Mouse (Mus musculus): Measurements from ENCODE around the gene Odr4.

Gene Odr4

DNA sequence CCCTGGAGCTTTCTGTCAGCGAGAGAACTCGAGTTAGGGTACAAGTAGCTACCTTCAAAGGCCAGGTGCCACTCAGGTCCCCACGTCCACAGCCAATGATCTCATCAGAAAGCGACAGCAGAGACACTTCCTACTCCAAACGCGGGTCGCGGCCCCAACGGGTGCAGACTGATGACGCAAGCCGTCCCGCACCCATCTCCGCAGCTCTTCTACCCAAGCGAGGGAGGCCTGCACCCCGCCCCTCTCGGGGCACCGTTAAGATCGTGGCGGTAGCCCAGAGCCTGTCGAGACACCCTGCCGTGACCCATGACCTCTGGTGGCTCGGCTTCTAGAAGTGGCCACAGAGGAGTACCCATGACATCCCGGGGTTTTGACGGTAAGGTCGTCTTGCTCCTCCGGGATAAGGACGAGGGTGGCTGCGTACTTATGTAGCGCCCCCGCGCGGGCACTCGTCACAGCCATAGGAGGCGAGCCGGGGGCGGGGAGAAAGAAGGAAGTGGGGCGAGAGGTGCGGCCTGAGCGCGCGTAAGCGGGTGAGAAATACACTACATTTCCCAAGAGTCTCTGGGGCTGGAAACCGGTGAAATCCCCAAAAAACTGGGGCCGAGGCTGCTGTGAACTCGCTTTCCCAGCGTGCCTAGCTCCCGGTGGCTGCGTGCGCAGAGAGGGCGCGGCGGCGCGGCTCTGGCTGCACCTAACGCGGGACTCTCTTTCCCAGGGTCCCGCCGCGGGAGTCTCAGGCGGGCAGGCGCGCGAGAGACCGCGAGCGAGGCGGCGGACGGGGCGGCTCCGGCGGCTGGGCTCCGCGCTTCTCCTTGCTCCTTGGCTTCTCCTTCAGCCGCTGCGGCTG is at the start of gene Odr4, which contains the start of gene Tpr:
Odr4 (minus strand) TSS at position 443 of the 850 bp plus-strand sequence.
Tpr (plus strand) TSS at position 201 of the 850 bp plus-strand sequence.
- DNase-seq (ENCODE audit: low read depth, low spot score), result peak; percentile 96

DNA sequence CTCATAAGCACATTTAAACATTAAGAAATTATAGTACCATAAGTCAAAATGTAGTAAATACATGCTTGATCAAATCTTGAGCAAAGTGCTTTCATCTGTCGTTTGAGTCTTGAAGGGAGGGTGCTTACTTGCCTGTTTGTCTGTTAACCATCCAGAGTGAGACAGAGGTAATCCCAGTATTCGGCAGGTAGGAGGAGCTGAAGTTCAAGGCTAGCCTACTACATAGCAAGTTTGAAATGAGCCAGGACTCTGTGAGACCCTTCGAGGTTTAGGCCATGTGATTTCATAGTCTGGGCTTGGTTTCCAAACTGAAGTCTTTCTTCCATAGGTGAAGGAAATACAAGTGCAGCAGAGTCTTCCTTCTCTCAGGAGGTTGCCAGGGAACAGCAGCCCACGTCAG is 48.9 kb upstream of the Odr4 start:
- no peak for DNase-seq (ENCODE audit: low read depth, low spot score)

DNA sequence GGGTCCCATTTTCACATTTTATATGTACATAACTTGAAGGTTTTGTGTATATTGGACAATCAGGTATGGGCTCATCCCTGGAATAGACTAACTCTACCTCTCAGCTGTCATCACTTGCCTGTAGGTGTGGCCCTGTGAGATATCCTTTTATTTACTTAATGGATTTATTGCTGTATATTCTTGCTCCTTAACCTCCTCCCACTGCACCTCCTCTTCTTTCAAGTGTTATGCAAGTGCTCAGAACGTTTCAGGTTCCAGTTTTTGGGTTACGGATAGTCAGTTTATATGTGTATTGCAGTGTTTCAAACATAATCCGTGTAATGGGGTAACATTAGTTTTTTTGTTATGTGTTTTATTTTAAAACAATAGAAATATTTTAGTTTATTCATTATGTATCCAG is 45.8 kb upstream of the Odr4 start:
- no peak for DNase-seq (ENCODE audit: low read depth, low spot score)

GRCm38 (mm10) chr1:150426216-150426615 is 33.3 kb upstream of the Odr4 start:
- DNase-seq (ENCODE audit: low read depth, low spot score), result no peak

- DNase-seq (ENCODE audit: low read depth, low spot score), result no peak
Measured at GRCm38 (mm10) chr1:150425665-150426064, 32.8 kb upstream of the Odr4 start.

- no peak for DNase-seq (ENCODE audit: low read depth, low spot score)
Measured at GRCm38 (mm10) chr1:150418426-150418825, 25.5 kb upstream of the Odr4 start.

DNA sequence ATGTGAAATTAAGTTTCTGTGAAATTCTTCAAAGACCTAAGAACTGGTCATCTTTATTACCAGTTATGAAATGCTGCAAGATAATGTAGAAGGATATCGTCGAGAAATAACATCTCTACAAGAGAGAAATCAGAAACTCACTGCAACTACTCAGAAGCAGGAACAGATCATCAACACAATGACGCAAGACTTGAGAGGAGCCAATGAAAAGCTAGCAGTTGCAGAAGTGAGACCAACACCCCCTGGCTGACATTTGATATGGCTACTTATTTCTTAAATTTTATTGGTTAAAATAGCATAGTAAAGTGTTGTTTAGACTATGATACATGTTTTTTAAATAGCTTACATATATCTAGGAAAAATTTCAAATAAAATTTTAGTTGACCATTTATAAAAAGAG is 23.1 kb upstream of the Odr4 start:
- DNase-seq (ENCODE audit: low read depth, low spot score), result no peak

DNA sequence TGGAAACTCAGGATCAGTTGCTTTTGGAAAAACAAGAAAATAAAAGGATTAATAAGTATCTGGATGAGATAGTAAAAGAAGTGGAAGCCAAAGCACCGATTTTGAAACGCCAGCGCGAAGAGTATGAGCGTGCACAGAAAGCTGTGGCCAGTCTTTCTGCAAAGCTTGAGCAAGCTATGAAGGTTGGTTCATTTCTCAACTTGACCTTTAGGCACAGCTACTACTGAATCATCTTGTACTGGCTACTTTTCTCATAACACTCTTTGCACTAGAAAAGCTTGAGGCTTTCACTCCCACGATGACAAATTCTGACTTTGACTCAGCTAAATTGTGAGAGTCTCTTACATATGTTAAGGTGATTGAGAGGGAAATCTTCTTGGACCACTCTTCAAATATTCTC is 17.1 kb upstream of the Odr4 start:
- no peak for DNase-seq (ENCODE audit: low read depth, low spot score)

GRCm38 (mm10) chr1:150407285-150407684 is 14.4 kb upstream of the Odr4 start:
- no peak for DNase-seq (ENCODE audit: low read depth, low spot score)

- DNase-seq (ENCODE audit: low read depth, low spot score), result no peak
Measured at GRCm38 (mm10) chr1:150404555-150404954, 11.7 kb upstream of the Odr4 start.

DNA sequence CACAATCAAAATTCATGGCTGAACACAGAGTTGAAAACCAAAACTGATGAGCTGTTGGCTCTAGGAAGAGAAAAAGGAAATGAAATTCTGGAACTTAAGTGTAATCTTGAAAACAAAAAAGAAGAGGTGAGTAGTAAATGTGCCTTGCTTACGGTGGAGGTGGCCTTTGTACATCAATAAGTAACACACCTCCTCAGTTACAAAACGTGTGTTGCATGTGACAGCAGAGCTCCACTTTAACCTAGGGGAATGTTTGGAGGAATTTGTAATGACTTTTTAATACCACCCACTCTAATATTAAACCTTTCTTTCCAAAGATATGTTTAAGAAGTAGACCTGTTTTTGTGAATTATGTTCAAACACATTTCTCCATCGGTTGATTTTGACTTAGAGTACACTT is 11.0 kb upstream of the Odr4 start:
- DNase-seq (ENCODE audit: low read depth, low spot score), result no peak

DNA sequence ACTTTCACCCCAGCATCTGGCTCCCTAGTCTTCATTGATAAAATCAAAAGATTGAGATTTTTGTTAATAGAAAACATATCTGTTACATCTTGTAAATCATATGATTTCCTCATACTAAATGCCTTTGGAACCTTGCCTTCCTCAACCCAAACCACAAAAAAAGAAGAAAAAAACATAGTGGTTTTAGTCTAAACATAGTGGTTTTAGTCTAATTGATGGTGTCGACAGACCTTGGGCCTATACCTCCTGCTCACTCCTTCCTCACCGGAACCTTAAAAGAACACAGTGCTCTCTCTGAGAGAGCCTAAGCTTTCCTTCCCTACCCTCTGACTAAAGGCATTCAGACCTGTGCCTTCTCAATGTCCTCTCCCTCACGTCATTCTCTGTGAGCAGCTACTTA is 3.1 kb upstream of the Odr4 start:
- DNase-seq (ENCODE audit: low read depth, low spot score), result no peak

DNA sequence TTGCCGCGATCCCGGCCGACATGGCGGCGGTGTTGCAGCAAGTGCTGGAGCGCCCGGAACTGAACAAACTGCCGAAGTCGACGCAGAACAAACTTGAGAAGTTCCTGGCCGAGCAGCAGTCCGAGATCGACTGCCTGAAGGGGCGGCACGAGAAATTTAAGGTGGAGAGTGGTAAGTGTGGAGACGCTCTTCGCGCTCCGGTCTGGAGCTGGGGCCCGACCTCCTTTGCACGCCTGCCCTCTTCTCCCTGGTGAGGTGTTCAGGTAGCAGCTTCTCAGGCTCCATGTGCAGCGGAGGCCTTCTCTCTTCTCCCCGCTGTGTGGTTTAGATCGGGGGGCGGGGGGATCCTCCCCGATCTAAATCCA is 590 bp upstream of the Odr4 start:
- DNase-seq (ENCODE audit: low read depth, low spot score), result no peak

DNA sequence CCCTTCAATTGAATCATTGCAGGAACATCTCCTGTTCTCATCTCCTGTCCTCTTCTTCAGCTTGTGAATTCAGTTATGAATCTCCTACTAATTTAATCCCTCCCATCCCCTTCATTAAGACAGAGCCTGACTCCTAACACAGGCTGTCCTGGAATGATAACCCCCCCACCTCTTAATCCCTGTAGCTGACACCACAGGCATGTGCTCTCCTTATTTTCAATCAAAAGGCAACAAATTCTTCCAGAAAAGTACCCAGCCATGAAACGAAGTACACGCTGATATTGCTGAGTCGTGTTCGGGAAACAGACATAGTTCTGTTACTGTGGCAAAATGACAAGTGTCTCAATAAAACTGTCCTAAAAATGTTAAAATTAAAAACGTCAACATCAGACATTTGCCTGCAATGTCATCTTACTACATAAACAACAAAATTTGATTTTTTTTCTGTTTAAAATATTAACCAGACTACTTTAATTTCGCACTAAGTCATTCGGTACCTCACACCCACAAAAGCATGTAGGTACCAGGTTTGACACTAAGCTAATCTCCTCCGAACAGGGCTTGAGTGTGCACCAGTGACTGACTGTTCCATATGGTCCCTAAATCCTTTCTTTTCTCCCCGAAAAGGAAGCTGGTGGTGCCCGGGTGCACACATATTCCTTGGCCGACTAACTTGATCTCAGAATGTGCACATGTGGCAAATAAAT is 796 bp downstream of the Odr4 start:
- DNase-seq (ENCODE audit: low read depth, low spot score), result no peak

GRCm38 (mm10) chr1:150389390-150390129 is 3.3 kb downstream of the Odr4 start:
- no peak for DNase-seq (ENCODE audit: low read depth, low spot score)

DNA sequence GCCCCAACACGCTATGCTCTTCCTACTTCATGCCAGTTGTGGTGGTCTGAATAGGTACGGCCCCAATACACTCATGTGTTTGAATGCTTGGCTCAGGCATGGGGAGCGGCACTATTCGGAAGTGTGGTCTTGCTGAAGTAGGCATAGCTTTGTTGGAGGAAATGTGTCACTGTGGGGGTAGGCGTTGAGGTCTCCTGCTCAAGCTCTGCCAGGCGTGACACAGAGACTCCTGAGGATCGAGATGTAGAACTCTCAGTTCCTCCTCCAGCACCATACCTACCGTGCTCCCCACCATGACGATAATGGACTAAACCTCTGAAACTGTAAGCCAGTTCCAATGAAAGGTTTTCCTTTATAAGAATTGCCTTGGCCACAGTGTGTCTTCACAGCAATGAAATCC is 5.3 kb downstream of the Odr4 start:
- no peak for DNase-seq (ENCODE audit: low read depth, low spot score)

GRCm38 (mm10) chr1:150384138-150384537 is 8.7 kb downstream of the Odr4 start:
- DNase-seq (ENCODE audit: low read depth, low spot score), result no peak

DNA sequence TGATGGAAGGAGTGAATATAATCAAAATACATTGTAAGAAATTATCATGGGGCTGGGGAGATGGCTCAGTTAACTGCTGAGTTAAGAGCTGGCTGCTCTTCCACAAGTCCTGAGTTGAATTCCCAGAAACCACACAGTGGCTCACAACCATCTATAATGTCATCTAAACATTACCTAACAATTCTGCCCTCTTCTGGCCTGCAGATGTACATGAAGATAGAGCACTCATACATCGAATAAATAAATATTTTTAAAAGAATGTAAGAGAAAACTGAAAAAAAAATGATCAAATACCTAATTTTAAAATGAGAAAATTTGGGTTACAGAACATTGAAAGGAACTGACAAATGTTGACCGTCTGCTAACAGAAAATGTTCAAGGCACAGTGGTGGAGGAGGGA is 18.6 kb downstream of the Odr4 start:
- DNase-seq (ENCODE audit: low read depth, low spot score), result no peak

DNA sequence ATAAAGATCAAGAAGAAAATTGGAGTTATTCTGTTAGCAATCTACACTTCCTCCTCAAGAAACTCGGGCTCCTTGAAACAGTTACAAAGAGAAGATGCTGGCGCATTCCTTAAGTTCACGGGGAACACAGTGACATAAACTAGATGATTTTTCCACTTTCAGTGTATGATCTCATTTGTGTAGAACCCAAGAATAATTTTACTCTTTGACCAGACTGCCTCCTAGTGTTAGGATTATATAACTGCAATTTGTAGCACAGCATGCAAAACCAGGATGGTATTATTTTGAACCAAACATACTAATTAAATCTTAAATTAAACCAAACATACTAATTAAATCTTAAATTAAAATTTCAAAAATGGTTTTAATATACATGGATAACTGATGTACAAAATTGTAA is 20.0 kb downstream of the Odr4 start:
- peak; percentile 28 for DNase-seq (ENCODE audit: low read depth, low spot score)

GRCm38 (mm10) chr1:150360864-150361263 is 32.0 kb downstream of the Odr4 start:
- no peak for DNase-seq (ENCODE audit: low read depth, low spot score)

GRCm38 (mm10) chr1:150335111-150335510 is 57.8 kb downstream of the Odr4 start:
- DNase-seq (ENCODE audit: low read depth, low spot score), result no peak

- peak; percentile 56 for DNase-seq (ENCODE audit: low read depth, low spot score)
Measured at GRCm38 (mm10) chr1:150319205-150319604, 73.7 kb downstream of the Odr4 start, which contains the start of gene Pdc. Gene Pdc, plus strand, starts transcription at chr1:150319417.
